Mouse (Mus musculus): Measurements from ENCODE around the gene Ltbr. TPM values are rescaled to one million over a fixed set of nuclear protein-coding genes. Genes with fewer than 3 reads are reported as not detected.

Ltbr gene
- 13.2 and 14.2 TPM in 2 replicates for polyA plus RNA-seq (2012; rRNA removed)

- peak in 1 of 2 experiments; percentile 20 for DNase-seq (ENCODE audit: extremely low spot score in 1 of 2, low spot score in 1 of 2)
Observed at GRCm38 (mm10) chr6:125313546-125314230, at the start of gene Ltbr. Gene Ltbr, minus strand, starts transcription at chr6:125313885.

- DNase-seq (ENCODE audit: extremely low spot score in 1 of 2, low spot score in 1 of 2) = no peak
Observed at GRCm38 (mm10) chr6:125363021-125363420, 49.3 kb upstream of the Ltbr start.

- DNase-seq (ENCODE audit: extremely low spot score in 1 of 2, low spot score in 1 of 2) = peak in 1 of 2 experiments; percentile 60
Observed at GRCm38 (mm10) chr6:125361467-125362291, 48.0 kb upstream of the Ltbr start.

- no peak for DNase-seq (ENCODE audit: extremely low spot score in 1 of 2, low spot score in 1 of 2)
Observed at GRCm38 (mm10) chr6:125360846-125361245, 47.2 kb upstream of the Ltbr start.

- no peak for DNase-seq (ENCODE audit: extremely low spot score in 1 of 2, low spot score in 1 of 2)
Observed at GRCm38 (mm10) chr6:125359999-125360398, 46.3 kb upstream of the Ltbr start.

- no peak for DNase-seq (ENCODE audit: extremely low spot score in 1 of 2, low spot score in 1 of 2)
Observed at GRCm38 (mm10) chr6:125357334-125357733, 43.6 kb upstream of the Ltbr start.

DNA sequence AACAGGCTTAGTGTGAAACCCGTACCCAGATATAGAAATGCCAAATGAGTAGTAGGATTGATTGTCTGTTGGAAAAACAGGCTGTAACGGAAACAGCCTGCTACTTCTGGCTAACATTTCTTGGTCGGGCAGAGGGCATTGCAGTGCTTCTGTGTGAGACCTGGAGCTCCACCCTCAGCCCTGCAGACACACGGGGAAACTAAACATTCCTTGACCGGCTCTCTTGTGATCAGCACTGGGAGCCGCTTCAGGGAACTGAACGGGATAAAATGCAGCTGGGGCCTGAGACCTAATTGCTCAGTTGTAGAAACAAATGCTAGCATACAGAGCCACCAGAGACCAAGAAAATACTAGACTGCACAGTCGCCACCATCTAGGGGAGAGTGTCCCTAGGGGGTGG is 42.6 kb upstream of the Ltbr start:
- DNase-seq (ENCODE audit: extremely low spot score in 1 of 2, low spot score in 1 of 2) = no peak

GRCm38 (mm10) chr6:125355197-125355741 is 41.6 kb upstream of the Ltbr start:
- no peak for DNase-seq (ENCODE audit: extremely low spot score in 1 of 2, low spot score in 1 of 2)

GRCm38 (mm10) chr6:125354352-125355151 is 40.9 kb upstream of the Ltbr start:
- DNase-seq (ENCODE audit: extremely low spot score in 1 of 2, low spot score in 1 of 2) = peak; percentile 31 to 43

- no peak for DNase-seq (ENCODE audit: extremely low spot score in 1 of 2, low spot score in 1 of 2)
Observed at GRCm38 (mm10) chr6:125353655-125354054, 40.0 kb upstream of the Ltbr start.

DNA sequence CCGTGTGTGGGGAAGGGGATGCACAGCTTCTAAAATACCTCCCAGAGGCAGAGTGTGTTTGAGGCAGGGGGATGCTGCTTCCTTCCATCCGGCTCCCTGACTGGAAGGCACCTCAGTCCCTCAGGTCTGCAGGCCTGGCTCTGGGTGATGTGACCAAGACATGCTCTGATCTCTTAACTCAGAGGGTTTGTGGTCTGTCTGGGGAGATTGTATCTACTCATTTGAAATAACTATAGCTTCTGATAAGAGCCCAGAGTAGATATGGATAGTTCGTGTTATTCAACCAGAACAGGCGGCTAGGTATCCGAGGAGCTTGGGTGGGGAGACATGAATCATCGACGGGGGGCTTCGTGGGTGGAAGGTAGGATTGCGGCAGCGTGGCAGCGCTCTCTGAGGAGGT is 39.5 kb upstream of the Ltbr start:
- DNase-seq (ENCODE audit: extremely low spot score in 1 of 2, low spot score in 1 of 2) = no peak

DNA sequence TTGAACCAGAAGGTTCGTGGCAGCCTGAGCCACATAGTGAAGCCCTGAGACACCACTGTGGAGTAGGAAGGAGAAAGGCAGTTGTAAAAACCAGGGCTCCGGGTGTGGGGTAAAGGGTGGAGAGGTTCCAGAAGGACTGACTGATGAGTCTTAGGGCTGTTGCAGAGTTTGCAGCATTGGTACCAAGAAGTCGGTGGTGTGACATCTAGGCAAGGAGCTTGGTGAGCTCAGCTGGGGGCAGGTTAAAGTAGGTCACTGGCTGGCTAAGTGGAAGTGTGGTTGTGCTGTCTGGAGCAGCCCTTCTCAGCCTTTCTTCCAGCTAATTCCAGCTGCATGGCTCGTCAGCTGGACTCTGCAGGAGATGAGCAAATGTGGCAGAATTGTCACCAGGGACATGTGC is 39.1 kb upstream of the Ltbr start:
- no peak for DNase-seq (ENCODE audit: extremely low spot score in 1 of 2, low spot score in 1 of 2)

DNA sequence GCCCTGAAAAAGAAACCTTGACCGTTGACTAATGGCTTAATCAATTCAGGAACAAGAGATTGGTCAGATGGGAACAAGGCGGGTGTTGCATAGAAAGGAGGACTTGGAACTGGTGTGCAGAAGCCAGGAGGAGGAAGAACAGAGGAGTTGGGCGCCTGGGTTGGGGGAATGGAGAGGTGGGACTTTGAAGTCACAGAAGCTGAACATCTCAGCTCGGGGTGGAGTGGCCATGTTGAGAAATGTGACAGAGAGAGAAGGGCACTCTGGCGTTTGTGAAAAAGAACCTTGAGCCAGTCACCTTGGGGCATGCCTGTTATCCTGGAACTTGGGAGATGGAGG is 38.3 kb upstream of the Ltbr start:
- DNase-seq (ENCODE audit: extremely low spot score in 1 of 2, low spot score in 1 of 2) = no peak

DNA sequence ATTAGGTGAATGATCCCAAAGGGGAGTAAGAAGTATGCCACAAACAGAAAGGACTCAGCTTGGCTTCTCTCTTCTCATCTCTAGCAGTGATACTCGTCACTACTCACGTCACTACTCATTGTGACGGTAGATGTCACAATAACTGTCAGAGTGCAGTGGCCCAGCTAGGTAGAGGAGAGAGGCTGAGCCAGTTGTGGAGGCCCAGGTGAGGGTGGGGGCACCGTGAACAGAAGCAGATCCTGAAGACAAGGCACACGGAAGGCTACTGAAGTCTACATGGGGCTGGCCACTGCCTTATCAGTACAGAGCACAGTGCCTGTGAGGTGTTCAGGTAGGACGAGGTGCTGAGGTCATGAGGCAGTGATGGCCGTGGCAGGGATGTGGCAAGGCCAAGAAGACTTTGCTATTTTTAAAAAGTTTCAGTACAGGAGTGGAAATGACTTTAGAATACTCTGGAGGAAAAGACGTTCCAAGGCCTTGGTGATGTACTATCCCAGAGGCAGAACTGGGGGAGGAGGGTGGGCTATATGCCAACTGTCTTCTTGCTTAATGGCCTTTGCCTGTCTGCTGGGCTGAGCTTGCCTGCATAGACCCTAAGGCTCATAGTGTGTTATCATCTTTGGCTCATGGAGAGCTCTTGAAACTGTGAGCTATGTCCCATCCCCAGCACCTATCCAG is 37.8 kb upstream of the Ltbr start:
- no peak for DNase-seq (ENCODE audit: extremely low spot score in 1 of 2, low spot score in 1 of 2)

DNA sequence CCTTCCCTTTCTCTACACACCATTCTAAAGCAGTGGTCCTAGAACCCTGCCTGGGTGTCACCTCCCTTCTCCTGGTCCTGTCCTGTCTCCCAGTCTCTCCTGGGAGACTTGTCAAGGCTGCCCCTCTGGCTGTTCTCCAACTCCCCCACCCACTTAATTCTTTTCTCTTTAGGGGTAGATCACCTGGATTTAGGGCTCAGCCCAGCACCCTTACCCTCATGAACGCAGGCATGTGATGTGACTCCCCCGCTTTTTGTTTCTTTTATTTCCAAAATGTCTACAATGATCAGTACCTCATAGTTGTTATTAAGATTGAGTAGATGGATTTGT is 37.3 kb upstream of the Ltbr start:
- DNase-seq (ENCODE audit: extremely low spot score in 1 of 2, low spot score in 1 of 2) = no peak

GRCm38 (mm10) chr6:125350231-125350994 is 36.7 kb upstream of the Ltbr start:
- DNase-seq (ENCODE audit: extremely low spot score in 1 of 2, low spot score in 1 of 2) = no peak

DNA sequence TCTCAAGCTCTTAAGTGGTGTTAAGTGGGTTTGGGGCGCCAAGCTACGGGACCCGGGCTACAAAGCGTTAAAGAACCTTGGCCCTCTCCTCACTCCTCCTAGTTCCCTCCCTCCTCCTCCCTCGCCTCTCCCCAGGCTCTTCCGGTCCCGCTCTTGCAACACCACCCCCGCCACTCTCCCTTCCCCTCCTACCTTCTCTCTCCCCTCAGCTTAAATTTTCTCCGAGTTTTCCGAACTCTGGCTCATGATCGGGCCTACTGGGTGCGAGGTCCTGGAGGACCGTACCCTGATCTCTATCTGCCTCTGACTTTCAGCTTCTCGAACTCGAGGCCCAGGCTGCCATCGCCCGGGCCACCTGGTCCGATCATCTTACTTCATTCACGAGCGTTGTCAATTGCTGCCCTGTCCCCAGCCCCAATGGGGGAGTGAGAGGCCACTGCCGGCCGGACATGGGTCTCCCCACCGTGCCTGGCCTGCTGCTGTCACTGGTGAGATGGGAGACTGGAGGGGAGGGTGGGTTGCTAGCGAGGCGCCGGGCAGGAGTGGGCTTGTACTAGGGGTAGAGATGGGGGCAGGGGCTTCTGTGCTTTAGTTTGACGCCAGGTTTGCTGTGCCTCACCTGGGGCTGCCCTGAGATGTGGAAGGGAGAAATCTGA is 36.0 kb upstream of the Ltbr start:
- no peak for DNase-seq (ENCODE audit: extremely low spot score in 1 of 2, low spot score in 1 of 2)

DNA sequence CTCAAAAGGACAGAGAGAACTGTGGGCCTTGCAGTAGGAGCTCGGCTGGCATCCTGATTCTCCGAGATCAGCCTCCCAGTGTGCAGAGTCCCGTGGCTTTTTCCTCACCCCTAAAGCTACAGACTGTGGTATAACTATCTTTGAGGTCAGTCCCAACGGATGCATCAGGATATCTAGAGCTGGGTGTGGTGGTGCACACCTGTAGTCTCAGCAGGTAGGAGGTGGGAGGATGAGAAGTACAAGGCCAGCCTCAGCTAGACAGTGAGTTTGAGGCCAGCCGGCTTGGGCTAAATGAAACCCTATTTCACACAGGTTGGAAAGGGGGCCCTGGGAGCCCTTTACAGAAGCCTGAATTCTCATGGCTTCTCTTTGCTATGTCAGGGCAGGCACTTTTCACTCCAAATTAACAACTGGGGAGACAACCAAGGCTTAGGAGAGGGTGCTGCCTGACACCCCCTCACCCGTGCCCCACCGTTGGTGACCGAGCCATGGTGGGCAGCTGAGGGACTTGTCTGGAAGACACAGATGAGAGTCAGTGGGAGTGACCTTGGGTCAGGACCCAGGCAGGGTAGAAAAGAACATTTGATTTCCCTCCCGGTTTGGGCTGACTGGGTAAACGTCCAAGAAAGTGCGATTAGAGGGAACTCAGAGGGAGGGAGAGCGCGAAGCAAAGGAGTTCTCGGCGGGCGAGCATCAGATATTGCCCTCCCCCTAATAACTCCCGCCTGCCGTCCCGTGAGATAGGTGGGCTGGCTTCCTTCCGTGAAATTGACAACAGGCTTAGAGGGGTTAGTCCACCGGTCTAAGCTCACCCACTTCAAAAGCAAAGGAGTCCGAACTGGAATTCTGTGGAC is 35.3 kb upstream of the Ltbr start, which contains the start of gene Tnfrsf1a:
TSS of gene Tnfrsf1a (plus strand) at position 642 of the 854 bp plus-strand sequence.
- DNase-seq (ENCODE audit: extremely low spot score in 1 of 2, low spot score in 1 of 2) = no peak
